Mouse (Mus musculus) Patski (cell line): ENCODE data around the gene Slc25a13. TPM values are rescaled to one million over a fixed set of nuclear protein-coding genes. Genes with fewer than 3 reads are reported as not detected.

ENCODE experiments used
- ATAC-seq: fragments of 100-300 bp; one replicate; pipeline ENCODE4 v1.8.0; 2021
- CTCF ChIA-PET: fragments of 350-600 bp; sonication (Branson Sonifier 250); formaldehyde crosslinking; loops from one replicate; lab custom pipeline; 2022; ENCODE audit warnings: inconsistent platforms; lab: Charles Lee
- POLR2A ChIA-PET: fragments of 350-600 bp; sonication (Branson Sonifier 250); formaldehyde crosslinking; loops from one replicate; lab custom pipeline; 2022; ENCODE audit warnings: antibody characterized with exemption, inconsistent platforms; lab: Charles Lee
- DNase-seq: peaks from one replicate; pipeline ENCODE4 v3.0.0-alpha.2; 2011; ENCODE audit warnings: low read depth, low spot score
- H3K27me3 ChIP-seq: fragments of 371-371 bp; one replicate; pipeline ENCODE4 v1.5.1; 2021
- CTCF ChIP-seq: fragments of 100-300 bp; IDR thresholded peaks from one replicate; pipeline ENCODE4 v1.5.1; 2021
- in situ Hi-C: fragments of 300-500 bp; cut with MboI; formaldehyde crosslinking; loops from 3 replicates; pipeline ENCODE4 v1.11.1; 2018; ENCODE audit warnings: low pct_unique_long_range_greater_than_20kb, mixed read lengths
- polyA plus RNA-seq: library from polyadenylated mRNA; unstranded; gene quantifications from one replicate; pipeline ENCODE4 v1.2.3, GENCODE M21; 2021

The Slc25a13 gene
- polyA plus RNA-seq, 1 experiment from 2014 or later: 76.1 TPM

DNA sequence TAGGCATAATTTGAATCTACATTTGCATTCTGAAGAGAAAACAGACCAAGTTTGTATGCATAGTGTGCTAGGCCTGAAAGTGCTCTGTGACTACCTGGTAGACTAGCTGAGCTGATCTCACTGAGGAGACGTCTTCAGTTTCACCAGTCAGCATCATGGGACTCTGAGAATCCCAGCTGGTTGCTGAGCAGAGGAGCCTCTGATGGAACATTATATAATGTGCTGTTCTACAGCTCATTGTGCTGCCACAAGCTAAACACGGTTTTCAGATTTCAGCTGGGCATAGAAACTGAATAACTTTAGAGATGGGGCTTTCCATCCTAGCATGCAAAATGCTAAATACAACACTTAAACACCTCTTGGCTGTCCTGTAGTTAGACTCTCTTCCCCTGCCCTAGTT is 205.6 kb downstream of the Slc25a13 start:
- in situ Hi-C loops: loop anchor here (5.0 to 10.0 kb wide), 2 partner anchors 563 to 871 kb away; partner anchors contain the start of genes Dlx5 and Sem1
- TF ChIP-seq CTCF: no peak
- ChIA-PET POLR2A (no interaction called here), CTCF (no interaction called here)
- H3K27me3 ChIP-seq: no peaks in the 10 kb centered on the region
- ATAC-seq: no peak
- DNase-seq: no peak

DNA sequence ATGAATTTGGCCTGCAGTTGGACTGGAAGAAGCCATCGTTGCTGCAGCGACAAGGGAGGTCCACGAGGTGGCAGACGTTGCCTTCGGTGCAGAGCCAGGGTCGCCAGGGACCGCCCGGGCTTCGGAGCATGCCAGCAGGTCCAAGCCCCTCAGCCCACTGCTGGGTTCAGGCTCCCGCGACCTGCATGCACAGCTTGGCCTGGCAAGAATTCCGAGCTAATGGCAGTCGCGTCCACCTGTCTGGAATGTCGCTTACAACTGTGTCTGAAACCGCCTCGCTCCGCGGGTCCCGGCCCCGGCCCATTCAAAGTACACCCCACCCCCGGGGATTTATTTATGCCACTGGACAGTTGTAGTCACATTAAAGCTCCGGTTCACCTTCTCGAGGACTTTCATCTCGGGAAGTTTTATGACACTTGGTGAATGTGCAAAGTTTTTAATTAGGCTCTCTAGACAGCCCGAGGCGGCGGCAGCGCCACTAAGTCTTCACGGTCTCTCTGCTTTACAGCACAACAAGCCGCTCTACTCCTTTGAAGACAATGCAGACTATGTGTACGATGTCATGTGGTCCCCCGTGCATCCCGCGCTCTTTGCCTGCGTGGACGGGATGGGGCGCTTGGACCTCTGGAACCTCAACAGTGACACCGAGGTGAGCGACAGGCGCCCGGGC is 211.1 kb downstream of the Slc25a13 start:
- ChIA-PET POLR2A (interaction anchor here (0.5 to 1.3 kb wide), 3 partner anchors 107 to 878 kb away, joined by 4 to 6 read pairs (median 4); no protein-coding TSS in a partner anchor), CTCF (interaction anchor here (0.6 to 1.0 kb wide), 4 partner anchors 9 to 879 kb away, joined by 3 read pairs; no protein-coding TSS in a partner anchor)
- in situ Hi-C loops: no loop called here
- peak; percentile 99 for TF ChIP-seq CTCF
- DNase-seq (no peak), ATAC-seq (peak; percentile 92)
- no peaks in the 10 kb centered on the region for H3K27me3 ChIP-seq

DNA sequence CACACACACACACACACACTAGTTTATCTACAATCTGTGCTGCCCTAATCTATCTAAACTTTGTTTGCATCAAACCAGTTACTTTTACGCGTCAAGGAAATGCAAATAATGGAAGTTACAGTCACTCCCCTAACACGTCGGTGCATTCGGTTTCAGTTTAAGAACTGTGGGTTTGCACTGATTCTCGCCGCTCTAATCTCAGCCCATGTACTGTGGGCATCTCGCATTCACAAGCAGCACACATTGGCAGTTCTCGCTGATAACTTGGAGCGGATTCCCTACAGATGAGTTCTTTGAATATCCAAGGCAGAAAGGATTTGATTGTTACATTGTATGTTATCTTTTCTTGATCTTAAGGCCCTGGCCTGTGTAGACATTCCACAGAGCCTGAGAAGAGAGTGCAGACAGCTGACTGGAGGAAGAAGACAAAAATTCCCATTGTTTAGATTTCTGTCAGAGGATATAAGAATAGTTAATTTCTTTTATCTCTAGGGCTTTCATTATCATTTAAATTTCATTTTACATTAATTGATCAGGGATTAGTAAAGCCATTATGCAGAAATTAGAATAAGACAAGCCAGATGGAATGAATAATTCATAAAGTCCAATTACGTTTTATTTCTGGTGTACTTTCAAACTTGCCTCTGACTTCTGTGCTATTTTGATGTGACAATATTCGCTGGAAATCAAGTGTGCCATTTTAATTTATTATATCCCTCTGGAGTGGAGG is 212.1 kb downstream of the Slc25a13 start:
- no peak for DNase-seq
- TF ChIP-seq CTCF: no peak
- POLR2A ChIA-PET: interaction anchor here (1.0 kb wide), 1 partner anchor 167 kb away, joined by 4 read pairs; no protein-coding TSS in a partner anchor
- CTCF ChIA-PET: no interaction called here
- H3K27me3 ChIP-seq: no peaks in the 10 kb centered on the region
- in situ Hi-C loops: no loop called here
- ATAC-seq: no peak

DNA sequence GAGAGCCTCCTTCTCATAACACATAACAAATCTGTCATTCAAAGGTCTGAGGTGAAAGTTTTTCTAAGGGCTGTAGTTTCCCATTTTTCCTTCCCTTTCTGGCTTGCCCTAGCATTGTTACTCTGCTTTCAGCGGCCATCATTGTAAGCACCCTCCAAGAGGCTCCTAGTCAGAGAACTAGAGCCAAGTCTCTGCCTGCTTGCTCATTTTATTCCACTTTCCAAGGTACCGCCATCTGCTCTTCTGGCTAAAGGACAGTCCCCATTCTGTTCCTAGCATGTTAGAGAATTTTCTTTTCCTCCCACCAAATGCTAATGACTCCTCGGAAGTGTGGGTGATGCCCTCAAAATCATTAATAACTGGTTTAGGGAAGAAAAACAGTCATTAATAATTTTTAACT is 214.9 kb downstream of the Slc25a13 start:
- ChIA-PET CTCF (interaction anchor here (1.8 kb wide), 1 partner anchor 883 kb away, joined by 5 read pairs; no protein-coding TSS in a partner anchor), POLR2A (no interaction called here)
- ATAC-seq (no peak), DNase-seq (no peak)
- TF ChIP-seq CTCF: no peak
- no peaks in the 10 kb centered on the region for H3K27me3 ChIP-seq
- in situ Hi-C loops: no loop called here

DNA sequence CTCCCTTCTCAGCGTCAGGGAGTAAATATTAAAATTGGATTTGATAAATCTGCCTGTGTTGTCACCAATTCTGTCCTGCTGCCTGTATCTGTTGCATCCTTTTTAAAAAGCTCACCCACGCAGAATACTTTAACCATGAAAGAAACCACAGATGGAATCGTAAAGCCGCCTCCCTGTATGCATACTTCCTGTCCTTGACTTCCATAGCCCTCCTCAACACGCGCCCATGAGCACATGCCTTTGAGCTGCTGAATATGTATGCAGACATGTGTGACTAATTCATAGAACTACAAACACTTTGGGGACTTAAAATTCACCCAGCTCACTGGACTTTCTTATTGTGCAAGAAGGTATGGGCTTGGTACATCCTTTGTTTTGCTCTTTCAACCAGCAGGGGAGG is 219.4 kb downstream of the Slc25a13 start:
- DNase-seq (no peak), ATAC-seq (peak; percentile 60)
- ChIA-PET POLR2A (no interaction called here), CTCF (no interaction called here)
- H3K27me3 ChIP-seq: no peaks in the 10 kb centered on the region
- TF ChIP-seq CTCF: no peak
- in situ Hi-C loops: loop anchor here (25.0 kb wide), 1 partner anchor 1665 kb away; no protein-coding TSS in a partner anchor

DNA sequence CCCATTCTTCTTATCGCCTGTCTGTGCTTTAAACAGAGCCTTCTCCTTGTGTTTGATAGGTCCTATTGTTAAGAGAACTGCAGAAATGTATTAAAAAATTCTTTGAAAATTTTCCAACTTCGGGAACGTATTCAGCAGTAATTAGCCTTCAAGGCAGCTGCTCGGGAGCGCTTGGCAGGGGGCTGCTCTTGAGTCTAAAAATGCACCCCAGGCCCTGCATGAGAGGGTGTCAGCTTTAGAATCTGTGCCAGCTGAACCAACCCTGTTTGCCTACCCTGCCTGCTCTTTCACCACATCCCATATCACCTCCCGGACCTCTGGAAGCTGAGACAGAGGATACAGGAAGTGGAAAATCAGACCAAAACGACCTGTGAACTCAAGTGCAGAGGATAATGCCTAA is 223.9 kb downstream of the Slc25a13 start:
- in situ Hi-C loops: loop anchor here (25.0 kb wide), 1 partner anchor 1669 kb away; no protein-coding TSS in a partner anchor
- CTCF ChIA-PET: interaction anchor here (1.0 kb wide), 1 partner anchor 11 kb away, joined by 3 read pairs; no protein-coding TSS in a partner anchor
- no peak for TF ChIP-seq CTCF
- ATAC-seq (no peak), DNase-seq (no peak)
- POLR2A ChIA-PET: no interaction called here
- H3K27me3 ChIP-seq: peaks cover 4% of the 10 kb centered on the region

DNA sequence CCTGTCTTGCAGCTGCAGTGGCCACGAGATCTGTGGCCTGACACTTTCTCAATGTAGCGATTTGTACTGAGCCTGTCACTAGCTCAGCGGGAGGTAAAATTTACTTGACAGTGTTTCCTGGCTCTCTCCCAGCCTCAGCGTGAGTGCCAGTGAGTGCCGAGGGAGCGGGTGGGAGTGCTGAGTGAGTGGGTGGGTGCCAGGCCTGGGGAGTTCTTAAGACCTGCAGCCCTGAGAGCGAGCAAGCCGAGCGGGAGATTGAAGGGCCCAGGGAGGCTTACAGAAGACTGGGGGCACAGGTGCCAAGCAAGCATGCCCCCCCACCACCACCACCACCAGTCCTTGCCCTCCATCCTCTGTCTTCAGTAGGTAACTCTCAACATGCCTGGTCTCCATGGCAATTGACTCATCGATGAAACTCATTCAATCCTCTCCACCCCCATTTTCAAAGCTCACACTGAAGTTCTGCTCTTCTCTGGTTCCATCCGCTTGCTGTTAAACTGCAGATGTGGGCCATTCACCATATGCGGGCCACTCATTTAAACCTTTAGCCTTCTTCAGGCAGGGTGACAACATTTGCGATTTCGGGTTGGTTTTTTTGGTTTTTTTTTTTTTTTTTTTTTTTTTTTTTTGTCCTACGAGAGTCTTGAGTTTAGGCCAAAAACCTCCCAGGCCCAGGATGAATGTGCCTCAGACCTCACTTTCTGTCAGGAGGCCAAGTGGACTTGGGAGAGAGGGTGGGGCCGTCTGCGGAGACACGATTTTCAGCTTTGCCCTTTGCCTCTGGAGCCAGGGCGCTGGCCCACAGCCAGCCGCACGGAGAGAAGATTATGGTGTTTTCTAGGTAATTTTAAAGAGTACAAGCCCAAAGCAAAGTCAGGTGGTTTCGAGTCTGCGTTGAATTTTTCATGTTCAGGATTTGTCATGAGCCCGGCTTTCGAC is 224.9 kb downstream of the Slc25a13 start:
- ATAC-seq (no peak), DNase-seq (no peak)
- H3K27me3 ChIP-seq: peaks cover 4% of the 10 kb centered on the region
- no peak for TF ChIP-seq CTCF
- POLR2A ChIA-PET: no interaction called here
- in situ Hi-C loops: loop anchor here (25.0 kb wide), 1 partner anchor 1670 kb away; no protein-coding TSS in a partner anchor
- CTCF ChIA-PET: no interaction called here

DNA sequence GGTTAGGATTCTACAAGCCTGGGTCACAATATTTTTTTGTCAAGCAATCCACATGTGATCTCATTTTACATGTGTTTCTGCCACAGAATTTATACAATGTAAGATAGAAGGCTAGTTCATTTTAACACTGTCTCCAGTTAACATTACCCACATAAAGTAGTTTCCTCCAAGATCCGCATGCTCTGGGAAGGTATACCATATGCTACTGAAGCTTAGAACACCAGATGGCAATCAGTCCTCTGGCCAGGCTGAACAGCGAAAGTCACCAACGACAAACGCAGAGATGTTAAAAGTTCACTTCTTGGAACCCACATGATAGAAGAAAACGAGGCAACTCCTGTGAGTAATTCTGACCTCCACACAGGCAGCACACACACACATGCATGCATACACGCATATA is 225.7 kb downstream of the Slc25a13 start:
- in situ Hi-C loops: loop anchor here (25.0 kb wide), 1 partner anchor 1671 kb away; no protein-coding TSS in a partner anchor
- CTCF ChIA-PET: no interaction called here
- POLR2A ChIA-PET: no interaction called here
- no peak for DNase-seq
- H3K27me3 ChIP-seq: peaks cover 4% of the 10 kb centered on the region
- no peak for ATAC-seq
- no peak for TF ChIP-seq CTCF
